ENCODE assay signal across 16 mouse cellular contexts in genomic region chr13:18790086-18790485, GRCm38 (mm10).
DNase-seq lines count a peak whose midpoint lies in the region; ATAC-seq and TF ChIP-seq lines count a peak whose summit lies in the region.
"Had no signal": no experiment of that assay in that cellular context is flagged by ENCODE, and none has a peak within 500 bp of the region (broad histone marks: within the 10 kb centered on the region; RNA-seq: fewer than 3 reads in every experiment).

No protein-coding gene starts in this region.

- H3K27ac ChIP-seq in forebrain, embryonic 15.5 days (replicated peaks), result no peak overlapping the region
- no peak overlapping the region for H3K27ac ChIP-seq in forebrain, embryonic 12.5 days
- H3K27ac ChIP-seq in heart, adult 2 months, result no peak overlapping the region
- no peak overlapping the region for H3K27ac ChIP-seq in lung, embryonic 16.5 days (ENCODE audit: low read length)
- no peak overlapping the region for H3K27ac ChIP-seq in forebrain, embryonic 16.5 days (ENCODE audit: low read length)
- H3K27ac ChIP-seq: kidney, postnatal 0 days; midbrain, embryonic 12.5 days; stomach, embryonic 15.5 days had no signal

- no peaks in the 10 kb centered on the region for H3K9me3 ChIP-seq in forebrain, embryonic 15.5 days
- H3K9me3 ChIP-seq in forebrain, embryonic 12.5 days, result no peaks in the 10 kb centered on the region
- H3K9me3 ChIP-seq in lung, embryonic 16.5 days (ENCODE audit: control insufficient read depth, low read length), result no peaks in the 10 kb centered on the region
- no peaks in the 10 kb centered on the region for H3K9me3 ChIP-seq in forebrain, embryonic 16.5 days (ENCODE audit: control insufficient read depth, low read length)
- H3K9me3 ChIP-seq: limb, embryonic 13.5 days; midbrain, embryonic 12.5 days; stomach, embryonic 15.5 days had no signal

- 55% methylated on average over 6 of the region's 6 CpGs for WGBS in forebrain, embryonic 15.5 days
- 83% methylated on average over 6 of the region's 6 CpGs for WGBS in forebrain, embryonic 12.5 days
- WGBS in heart, adult 2 months, result 26% methylated on average over 6 of the region's 6 CpGs
- 43% methylated on average over 6 of the region's 6 CpGs for WGBS in lung, embryonic 16.5 days
- WGBS in forebrain, embryonic 16.5 days, result 55% methylated on average over 6 of the region's 6 CpGs

- TF ChIP-seq CTCF in heart, adult 2 months (IDR thresholded peaks at IDR 0.05), result no peak

- peaks cover 9% of the 10 kb centered on the region; the same call in 1 of the 2 replicates for H3K4me1 ChIP-seq in forebrain, embryonic 15.5 days
- peaks cover 8% of the 10 kb centered on the region; the same call in 1 of the 2 replicates for H3K4me1 ChIP-seq in forebrain, embryonic 12.5 days
- peaks cover 1% of the 10 kb centered on the region; the same call in 1 of the 2 replicates for H3K4me1 ChIP-seq in heart, adult 2 months (ENCODE audit: control insufficient read depth, insufficient read depth, low read length)
- H3K4me1 ChIP-seq in lung, embryonic 16.5 days (replicated peaks; ENCODE audit: control insufficient read depth, insufficient read depth, low read length), result peaks cover 3% of the 10 kb centered on the region
- H3K4me1 ChIP-seq in forebrain, embryonic 16.5 days (replicated peaks; ENCODE audit: control insufficient read depth, insufficient read depth, low read length), result peaks cover 5% of the 10 kb centered on the region
- H3K4me1 ChIP-seq: stomach, embryonic 15.5 days had no signal

- no peaks in the 10 kb centered on the region for H3K79me2 ChIP-seq in heart, adult 2 months (replicated peaks; ENCODE audit: control insufficient read depth, insufficient read depth, low read length)

- peak; percentile 25 to 35 for DNase-seq in heart, postnatal 10 days
- DNase-seq in heart, adult 2 months, result no peak
- no peak for DNase-seq in lung, postnatal 36 days
- no peak for DNase-seq in c-Kit-positive CD71-positive TER-119-positive erythroid progenitor cells, embryonic 14.5 days (ENCODE audit: low spot score)
- DNase-seq: B cell, adult 2 months; cerebellum, adult 2 months; lung, postnatal 4 days; right cerebral cortex, adult 18-20 months had no signal

- ATAC-seq in forebrain, embryonic 15.5 days (replicated peaks), result peak; percentile 65
- ATAC-seq in forebrain, embryonic 12.5 days (ENCODE audit: low FRiP score), result no peak
- peak; percentile 49 for ATAC-seq in lung, embryonic 16.5 days (ENCODE audit: low read depth)
- peak; percentile 62; the same call in 1 of the 2 replicates for ATAC-seq in forebrain, embryonic 16.5 days

- H3K27me3 ChIP-seq in forebrain, embryonic 15.5 days, result no peaks in the 10 kb centered on the region
- H3K27me3 ChIP-seq in forebrain, embryonic 12.5 days, result no peaks in the 10 kb centered on the region
- H3K27me3 ChIP-seq in heart, adult 2 months (ENCODE audit: control insufficient read depth, insufficient read depth, low read length), result no peaks in the 10 kb centered on the region
- no peaks in the 10 kb centered on the region for H3K27me3 ChIP-seq in lung, embryonic 16.5 days (ENCODE audit: control insufficient read depth, insufficient read depth, low read depth, low read length)
- H3K27me3 ChIP-seq in forebrain, embryonic 16.5 days (replicated peaks; ENCODE audit: control insufficient read depth, insufficient read depth, low read length), result no peaks in the 10 kb centered on the region
- H3K27me3 ChIP-seq: limb, embryonic 13.5 days; midbrain, embryonic 12.5 days; stomach, embryonic 15.5 days had no signal

- no peak overlapping the region for H3K4me2 ChIP-seq in forebrain, embryonic 15.5 days (replicated peaks)
- H3K4me2 ChIP-seq in forebrain, embryonic 12.5 days, result no peak overlapping the region
- peak overlapping the region; percentile 26; the same call in 1 of the 2 replicates for H3K4me2 ChIP-seq in lung, embryonic 16.5 days (ENCODE audit: low read depth, low read length)
- H3K4me2 ChIP-seq in forebrain, embryonic 16.5 days (ENCODE audit: low read length), result no peak overlapping the region
- H3K4me2 ChIP-seq: limb, embryonic 13.5 days; midbrain, embryonic 12.5 days; stomach, embryonic 15.5 days had no signal

- H3K36me3 ChIP-seq in forebrain, embryonic 15.5 days, result no peaks in the 10 kb centered on the region
- H3K36me3 ChIP-seq in forebrain, embryonic 12.5 days (replicated peaks), result no peaks in the 10 kb centered on the region
- no peaks in the 10 kb centered on the region for H3K36me3 ChIP-seq in heart, adult 2 months (ENCODE audit: control insufficient read depth, insufficient read depth, low read length)
- no peaks in the 10 kb centered on the region for H3K36me3 ChIP-seq in lung, embryonic 16.5 days (ENCODE audit: control insufficient read depth, insufficient read depth, low read length)
- no peaks in the 10 kb centered on the region for H3K36me3 ChIP-seq in forebrain, embryonic 16.5 days (ENCODE audit: control insufficient read depth, insufficient read depth)
- H3K36me3 ChIP-seq: limb, embryonic 13.5 days; midbrain, embryonic 12.5 days; stomach, embryonic 15.5 days had no signal

- intact Hi-C loops in heart, postnatal 10 days (cut with DNase I), result no loop called here
- intact Hi-C loops in heart, adult 2 months (cut with DNase I), result no loop called here

- no peak for TF ChIP-seq POLR2A in heart, adult 2 months (IDR thresholded peaks at IDR 0.05; ENCODE audit: insufficient read depth, low read depth, low read length)

- no peak overlapping the region for H3K4me3 ChIP-seq in forebrain, embryonic 15.5 days
- H3K4me3 ChIP-seq in forebrain, embryonic 12.5 days (replicated peaks), result no peak overlapping the region
- no peak overlapping the region for H3K4me3 ChIP-seq in heart, adult 2 months
- H3K4me3 ChIP-seq in lung, embryonic 16.5 days (ENCODE audit: low read length), result no peak overlapping the region
- no peak overlapping the region for H3K4me3 ChIP-seq in forebrain, embryonic 16.5 days (replicated peaks; ENCODE audit: low read length)
- H3K4me3 ChIP-seq: limb, embryonic 13.5 days; midbrain, embryonic 12.5 days; stomach, embryonic 15.5 days had no signal

- H3K9ac ChIP-seq in forebrain, embryonic 15.5 days (replicated peaks), result no peak overlapping the region
- no peak overlapping the region for H3K9ac ChIP-seq in forebrain, embryonic 12.5 days
- H3K9ac ChIP-seq in heart, adult 2 months (ENCODE audit: low read depth, low read length), result no peak overlapping the region
- H3K9ac ChIP-seq in lung, embryonic 16.5 days (ENCODE audit: low read length), result no peak overlapping the region
- H3K9ac ChIP-seq in forebrain, embryonic 16.5 days (replicated peaks; ENCODE audit: low read depth, low read length), result no peak overlapping the region
- H3K9ac ChIP-seq: limb, embryonic 13.5 days; midbrain, embryonic 12.5 days; stomach, embryonic 15.5 days had no signal

- no peak for TF ChIP-seq EP300 in heart, adult 2 months (IDR thresholded peaks at IDR 0.05; ENCODE audit: insufficient read depth, low read depth, low read length)

Comparison
In these comparisons a context has a peak if more than half of its experiments do, and no peak if none do; other contexts are left out.
1. DNase-seq: peak in heart, postnatal 10 days (2 of 2); none in heart, adult 2 months (0 of 2), lung, postnatal 36 days (single experiment) and c-Kit-positive CD71-positive TER-119-positive erythroid progenitor cells, embryonic 14.5 days (single experiment).